Mouse (Mus musculus): ENCODE data around the gene Nupr1. TPM values are rescaled to one million over a fixed set of nuclear protein-coding genes. Genes with fewer than 3 reads are reported as not detected.
A peak's percentile ranks its signal among the peaks of the same experiment; 100 is the strongest.

The Nupr1 gene
- polyA plus RNA-seq, 1 experiment from 2014 or later, result 40.4 TPM

DNA sequence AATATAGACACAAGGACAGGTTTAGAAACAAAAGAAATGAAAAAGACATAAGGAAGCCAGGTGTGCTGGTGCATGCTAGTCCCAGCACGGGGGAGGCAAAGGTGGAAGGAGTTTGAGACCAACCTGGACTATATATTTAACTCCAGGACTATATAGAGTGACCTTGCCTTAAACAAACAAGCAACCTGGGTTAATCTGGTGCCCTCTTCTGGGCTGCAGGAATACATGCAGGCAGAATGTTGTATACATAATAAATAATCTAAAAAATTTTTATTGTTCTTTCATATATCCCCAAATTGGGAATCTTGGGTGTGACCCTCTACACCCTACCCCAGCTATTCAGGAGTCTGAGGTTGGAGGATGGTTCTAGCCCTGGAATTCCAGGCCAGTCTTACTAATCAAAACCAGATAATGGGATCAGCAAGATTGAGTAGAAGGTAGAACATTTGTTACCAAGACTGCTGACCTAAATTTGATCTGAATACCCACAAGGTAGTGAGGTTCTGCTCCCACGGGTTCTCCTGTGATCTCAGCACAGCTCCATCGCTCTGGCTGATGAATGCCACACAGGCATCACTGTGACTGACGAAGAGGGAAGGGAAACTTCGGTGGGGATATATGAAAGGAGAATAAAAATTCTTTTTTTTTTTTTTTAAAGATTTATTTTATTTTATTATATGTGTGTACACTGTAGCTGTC, 12.0 kb upstream of the Nupr1 start:
- 67% methylated on average over 5 of the region's 5 CpGs for WGBS
- ATAC-seq (ENCODE audit: insufficient number of reproducible peaks, low FRiP score, low TSS enrichment, low read depth), result no peak
- H3K4me1 ChIP-seq, result no peaks in the 10 kb centered on the region

DNA sequence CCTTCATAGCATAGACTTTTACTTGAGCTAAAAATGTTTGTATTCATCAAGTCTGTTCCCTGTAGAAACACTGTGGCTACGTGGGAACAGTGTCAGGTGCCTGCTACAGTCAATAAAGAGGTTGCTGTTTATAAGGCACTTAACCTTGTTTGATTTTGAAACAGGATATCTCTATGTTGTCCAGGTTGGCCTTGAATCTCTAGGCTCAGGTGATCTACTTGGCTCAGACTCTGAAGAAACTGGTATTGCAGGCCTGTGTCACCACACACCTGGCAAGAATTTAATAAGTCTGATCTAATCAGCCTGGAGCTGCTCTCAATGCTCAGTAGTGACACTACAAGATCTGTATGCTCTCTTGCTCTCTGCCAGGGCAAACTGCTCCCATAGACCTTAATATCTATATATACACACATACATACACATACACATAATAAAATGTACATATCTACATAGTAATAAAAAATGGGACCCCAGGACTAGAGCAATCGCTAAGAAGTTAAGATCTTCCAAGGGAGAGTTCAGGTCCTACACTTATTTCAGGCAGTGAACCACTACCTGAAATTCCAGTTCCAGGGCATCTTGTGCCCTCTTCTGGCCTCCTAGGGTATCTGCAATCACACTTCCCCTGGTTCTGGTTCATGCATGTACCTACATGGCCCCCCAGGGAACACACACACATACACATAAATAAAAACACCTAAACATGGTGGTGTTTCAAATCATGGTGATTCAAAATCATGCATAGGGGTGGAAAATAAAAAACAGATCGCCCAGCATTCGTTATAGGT, 6.3 kb upstream of the Nupr1 start:
- no peak overlapping the region for H3K4me2 ChIP-seq (replicated peaks)
- WGBS, result 13% methylated on average over 4 of the region's 4 CpGs
- no peak overlapping the region for H3K9ac ChIP-seq
- H3K36me3 ChIP-seq, result no peaks in the 10 kb centered on the region
- no peaks in the 10 kb centered on the region for H3K27me3 ChIP-seq
- no peaks in the 10 kb centered on the region for H3K4me1 ChIP-seq
- no peak for ATAC-seq (ENCODE audit: insufficient number of reproducible peaks, low FRiP score, low TSS enrichment, low read depth)
- no peak overlapping the region for H3K27ac ChIP-seq (replicated peaks)
- no peak overlapping the region for H3K4me3 ChIP-seq (replicated peaks)
- no peaks in the 10 kb centered on the region for H3K9me3 ChIP-seq (replicated peaks)

More for the DNA sequence above, 12.0 kb upstream of the Nupr1 start:
- H3K9me3 ChIP-seq (replicated peaks), result no peaks in the 10 kb centered on the region
- no peak overlapping the region for H3K9ac ChIP-seq
- H3K27me3 ChIP-seq, result no peaks in the 10 kb centered on the region
- no peaks in the 10 kb centered on the region for H3K36me3 ChIP-seq
- H3K27ac ChIP-seq (replicated peaks), result no peak overlapping the region
- no peak overlapping the region for H3K4me2 ChIP-seq (replicated peaks)
- no peak overlapping the region for H3K4me3 ChIP-seq (replicated peaks)

DNA sequence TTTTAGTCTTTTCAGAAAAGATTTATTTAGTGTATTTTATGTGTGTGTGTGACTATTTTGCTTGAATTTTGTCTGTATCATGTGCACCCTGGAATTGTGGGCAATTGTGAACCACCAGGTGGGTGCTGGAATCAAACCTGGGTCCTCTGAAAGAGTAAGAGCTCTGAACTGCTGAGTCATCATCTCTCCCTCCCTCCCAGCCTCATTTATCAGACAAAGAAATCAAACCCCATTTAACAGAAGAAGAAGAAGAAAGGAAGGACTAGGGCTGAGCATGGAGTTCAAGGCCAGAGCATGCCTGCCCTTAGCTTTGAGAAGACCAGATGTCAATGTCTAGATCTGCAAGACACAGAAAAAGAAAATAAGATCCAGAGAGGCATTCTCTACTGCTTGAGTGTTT, 4.7 kb upstream of the Nupr1 start:
- Histone ChIP-seq H3K36me3 (no peaks in the 10 kb centered on the region), H3K27me3 (no peaks in the 10 kb centered on the region), H3K4me1 (no peaks in the 10 kb centered on the region), H3K27ac (replicated peaks) (no peak overlapping the region), H3K9me3 (replicated peaks) (no peaks in the 10 kb centered on the region), H3K4me3 (replicated peaks) (no peak overlapping the region), H3K9ac (no peak overlapping the region), H3K4me2 (replicated peaks) (no peak overlapping the region)
- ATAC-seq (ENCODE audit: insufficient number of reproducible peaks, low FRiP score, low TSS enrichment, low read depth), result no peak

DNA sequence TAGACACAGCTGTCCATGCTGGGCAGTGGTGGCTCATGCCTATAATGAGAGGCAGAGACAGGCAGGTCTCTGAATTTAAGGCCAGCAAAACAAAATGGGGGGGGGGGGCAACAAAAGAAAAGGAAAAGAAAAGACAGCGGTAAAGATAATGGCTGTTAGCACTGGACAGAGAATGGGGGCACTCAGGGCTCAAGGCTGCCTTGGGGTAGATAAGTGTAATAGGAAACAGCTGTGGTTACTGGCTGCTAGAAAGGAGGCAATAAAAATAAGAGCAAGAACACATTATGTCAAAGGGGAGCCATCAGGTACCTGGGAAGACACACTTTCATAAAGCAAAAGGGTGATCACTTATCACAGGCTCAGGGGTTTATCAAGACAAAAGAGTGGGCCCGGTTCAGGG, 1.8 kb upstream of the Nupr1 start:
- Histone ChIP-seq H3K27me3 (no peaks in the 10 kb centered on the region), H3K4me3 (replicated peaks) (no peak overlapping the region), H3K4me1 (peaks cover 11% of the 10 kb centered on the region; the same call in 1 of the 2 replicates), H3K27ac (replicated peaks) (no peak overlapping the region), H3K36me3 (no peaks in the 10 kb centered on the region), H3K9me3 (replicated peaks) (no peaks in the 10 kb centered on the region), H3K4me2 (replicated peaks) (no peak overlapping the region), H3K9ac (no peak overlapping the region)
- no peak for ATAC-seq (ENCODE audit: insufficient number of reproducible peaks, low FRiP score, low TSS enrichment, low read depth)
- WGBS, result 70% methylated on average over 2 of the region's 2 CpGs

DNA sequence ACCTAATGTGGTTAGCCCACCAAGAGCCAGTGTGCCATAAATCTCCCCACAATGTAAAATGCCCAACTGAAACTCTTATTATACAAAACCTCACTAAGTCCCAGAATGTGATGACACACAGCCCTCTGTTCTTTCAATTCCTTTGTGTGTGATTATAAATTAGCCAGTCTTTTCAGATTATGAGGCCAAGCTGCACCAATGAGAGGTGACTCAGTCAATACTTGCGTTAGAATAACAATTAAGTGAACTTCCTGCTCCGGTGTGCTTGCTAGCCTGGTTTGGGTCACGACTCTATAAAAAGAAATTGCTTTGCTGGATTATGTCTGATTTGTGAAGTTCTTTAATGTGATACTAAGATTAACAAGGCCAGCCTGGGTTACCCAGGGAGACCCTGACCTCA, 746 bp downstream of the Nupr1 start:
- no peak overlapping the region for H3K9ac ChIP-seq
- no peak for ATAC-seq (ENCODE audit: insufficient number of reproducible peaks, low FRiP score, low TSS enrichment, low read depth)
- peaks cover 22% of the 10 kb centered on the region for H3K4me1 ChIP-seq
- no peaks in the 10 kb centered on the region for H3K27me3 ChIP-seq
- 58% methylated on average over 3 of the region's 3 CpGs for WGBS
- no peaks in the 10 kb centered on the region for H3K9me3 ChIP-seq (replicated peaks)
- no peaks in the 10 kb centered on the region for H3K36me3 ChIP-seq
- no peak overlapping the region for H3K27ac ChIP-seq (replicated peaks)
- no peak overlapping the region for H3K4me2 ChIP-seq (replicated peaks)
- no peak overlapping the region for H3K4me3 ChIP-seq (replicated peaks)

DNA sequence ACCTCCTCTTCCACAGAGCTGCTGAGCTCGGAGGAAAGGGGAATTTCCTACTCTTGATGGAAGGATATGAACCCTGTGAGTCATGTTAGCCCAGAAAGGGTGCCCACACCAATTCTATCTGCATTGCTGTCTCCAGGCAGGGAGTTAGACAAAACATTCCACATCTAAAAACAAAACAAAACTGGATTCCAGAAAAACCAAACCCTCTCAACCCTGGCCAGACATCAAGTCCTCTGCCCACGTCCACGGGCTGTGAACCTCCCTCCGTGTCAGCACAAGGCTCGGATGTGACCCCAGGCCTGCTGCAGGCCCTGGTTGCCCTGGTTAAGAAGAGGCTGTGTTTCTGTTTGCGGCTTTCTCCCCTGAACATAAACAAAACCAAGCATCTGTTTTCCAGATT, 2.5 kb downstream of the Nupr1 start:
- WGBS, result 32% methylated on average over 6 of the region's 6 CpGs
- Histone ChIP-seq H3K9ac (no peak overlapping the region), H3K36me3 (no peaks in the 10 kb centered on the region), H3K4me3 (replicated peaks) (no peak overlapping the region), H3K4me2 (replicated peaks) (no peak overlapping the region), H3K27me3 (no peaks in the 10 kb centered on the region), H3K9me3 (replicated peaks) (no peaks in the 10 kb centered on the region), H3K4me1 (peaks cover 22% of the 10 kb centered on the region), H3K27ac (replicated peaks) (peak overlapping the region; percentile 73)
- ATAC-seq (ENCODE audit: insufficient number of reproducible peaks, low FRiP score, low TSS enrichment, low read depth), result peak; percentile 49; the same call in 1 of the 2 replicates

DNA sequence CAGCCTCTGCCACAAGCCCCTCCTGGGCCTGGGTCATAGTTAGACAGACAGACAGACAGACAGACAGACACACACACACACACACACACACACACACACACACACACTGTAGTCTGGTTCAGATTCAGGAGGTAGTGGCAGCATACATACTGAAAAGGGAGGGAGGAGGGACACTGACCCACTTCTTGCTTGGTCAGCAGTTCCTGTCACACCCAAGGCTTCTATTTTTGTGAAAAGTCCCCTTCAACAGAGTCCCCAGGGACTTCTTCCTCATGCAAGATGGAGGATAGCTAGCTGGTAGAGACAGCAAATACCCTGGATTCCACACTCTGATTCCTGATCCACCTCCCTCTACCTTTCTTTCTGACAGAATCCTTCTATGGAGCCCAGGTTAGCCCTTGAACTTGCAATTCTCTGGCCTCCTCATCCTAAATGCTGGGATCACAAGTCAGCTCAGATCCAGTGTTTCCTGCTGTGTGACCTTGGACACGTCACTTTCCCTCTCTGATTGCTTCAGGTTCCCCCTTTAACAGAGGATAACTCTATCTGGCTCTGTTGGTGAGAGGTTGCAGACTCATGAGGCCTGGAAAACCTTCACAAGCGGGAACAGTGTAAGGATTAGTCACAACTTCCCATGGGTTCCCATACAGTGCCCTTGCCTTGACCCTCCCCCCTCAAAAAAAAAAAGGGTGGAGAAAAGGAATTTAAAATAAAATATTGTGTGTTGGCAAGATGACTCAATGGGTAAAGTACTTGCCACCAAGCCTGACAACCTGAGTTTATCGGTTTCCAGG, 4.7 kb downstream of the Nupr1 start:
- Histone ChIP-seq H3K4me2 (replicated peaks) (no peak overlapping the region), H3K9me3 (replicated peaks) (no peaks in the 10 kb centered on the region), H3K4me1 (peaks cover 22% of the 10 kb centered on the region), H3K4me3 (replicated peaks) (no peak overlapping the region), H3K9ac (no peak overlapping the region), H3K27ac (replicated peaks) (no peak overlapping the region), H3K27me3 (no peaks in the 10 kb centered on the region), H3K36me3 (no peaks in the 10 kb centered on the region)
- ATAC-seq (ENCODE audit: insufficient number of reproducible peaks, low FRiP score, low TSS enrichment, low read depth), result no peak
- 86% methylated on average over 3 of the region's 3 CpGs for WGBS

DNA sequence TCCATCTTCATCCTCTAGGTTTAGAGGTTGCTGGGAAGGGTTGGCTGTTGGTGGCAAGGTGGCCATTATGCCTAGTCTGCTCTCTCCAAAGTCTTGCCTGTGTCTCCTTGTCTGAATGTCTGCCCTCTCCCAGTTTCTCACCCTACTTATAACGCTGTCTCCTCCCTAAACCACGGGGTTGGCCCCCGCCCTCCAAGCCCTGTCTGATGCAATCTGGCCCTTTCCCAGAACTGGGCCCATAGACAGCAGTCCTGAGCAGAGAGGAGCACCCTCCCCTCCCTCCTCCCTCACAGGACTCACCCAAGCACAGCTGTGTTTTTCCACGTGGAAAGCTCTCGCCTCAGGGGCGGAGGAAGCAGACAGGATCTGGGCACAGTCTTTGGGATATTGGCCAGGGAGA, 5.3 kb downstream of the Nupr1 start:
- no peak overlapping the region for H3K4me2 ChIP-seq (replicated peaks)
- H3K4me1 ChIP-seq, result peaks cover 22% of the 10 kb centered on the region
- H3K9me3 ChIP-seq (replicated peaks), result no peaks in the 10 kb centered on the region
- no peaks in the 10 kb centered on the region for H3K27me3 ChIP-seq
- H3K36me3 ChIP-seq, result no peaks in the 10 kb centered on the region
- ATAC-seq (ENCODE audit: insufficient number of reproducible peaks, low FRiP score, low TSS enrichment, low read depth), result peak; percentile 80
- peak overlapping the region; percentile 10; the same call in 1 of the 2 replicates for H3K4me3 ChIP-seq (replicated peaks)
- peak overlapping the region; percentile 5; the same call in 1 of the 2 replicates for H3K27ac ChIP-seq (replicated peaks)
- no peak overlapping the region for H3K9ac ChIP-seq
- WGBS, result 33% methylated on average over 6 of the region's 6 CpGs

DNA sequence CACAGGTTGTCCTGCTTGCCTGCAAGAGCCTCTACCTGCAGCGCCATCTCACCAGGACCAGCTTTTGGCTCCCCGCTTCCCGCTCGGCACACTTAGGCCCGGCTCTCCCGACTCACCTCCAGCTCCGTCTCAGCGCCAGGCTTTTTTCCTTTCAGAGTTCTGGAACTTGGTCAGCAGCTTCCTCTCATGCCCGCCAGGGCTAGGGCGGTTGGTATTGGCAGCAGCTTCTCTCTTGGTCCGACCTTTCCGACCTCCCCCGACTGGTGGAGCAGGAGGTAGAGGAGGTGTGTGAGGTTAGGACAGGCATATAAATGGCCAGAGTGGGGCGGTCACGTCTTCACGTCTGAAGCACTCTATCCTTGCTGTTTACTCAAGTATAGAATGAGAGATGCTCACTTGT, 5.9 kb downstream of the Nupr1 start:
- ATAC-seq (ENCODE audit: insufficient number of reproducible peaks, low FRiP score, low TSS enrichment, low read depth), result no peak
- Histone ChIP-seq H3K9me3 (replicated peaks) (no peaks in the 10 kb centered on the region), H3K9ac (no peak overlapping the region), H3K4me1 (peaks cover 22% of the 10 kb centered on the region), H3K4me3 (replicated peaks) (peak overlapping the region; percentile 10; the same call in 1 of the 2 replicates), H3K36me3 (no peaks in the 10 kb centered on the region), H3K4me2 (replicated peaks) (peak overlapping the region; percentile 6; the same call in 1 of the 2 replicates), H3K27me3 (no peaks in the 10 kb centered on the region), H3K27ac (replicated peaks) (0 out of 2 replicates have a peak overlapping the region, but pooled peaks have one; percentile 5)
- WGBS, result 65% methylated on average over 16 of the region's 16 CpGs

DNA sequence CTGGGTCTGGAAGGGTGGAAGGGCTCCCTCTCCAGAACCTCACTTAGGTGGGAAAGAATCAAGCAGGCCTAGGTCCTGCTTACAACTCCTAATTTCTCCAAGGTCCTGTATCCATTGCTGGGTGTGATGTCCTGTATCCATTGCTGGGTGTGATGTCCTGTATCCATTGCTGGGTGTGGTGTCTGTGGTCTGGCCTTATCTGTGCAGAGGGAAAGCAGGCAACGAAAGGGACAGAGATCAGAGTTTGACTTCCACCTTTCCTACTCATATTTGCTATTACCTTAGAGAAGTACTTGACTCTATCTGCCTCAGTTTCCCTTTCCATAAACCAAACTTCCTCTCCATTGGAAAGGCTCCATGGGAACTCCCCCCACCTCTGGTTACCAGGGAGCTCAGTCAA, 7.3 kb downstream of the Nupr1 start:
- Histone ChIP-seq H3K4me1 (peaks cover 20% of the 10 kb centered on the region), H3K4me3 (replicated peaks) (no peak overlapping the region), H3K9me3 (replicated peaks) (no peaks in the 10 kb centered on the region), H3K27me3 (no peaks in the 10 kb centered on the region), H3K9ac (no peak overlapping the region), H3K4me2 (replicated peaks) (no peak overlapping the region), H3K36me3 (no peaks in the 10 kb centered on the region), H3K27ac (replicated peaks) (no peak overlapping the region)
- no peak for ATAC-seq (ENCODE audit: insufficient number of reproducible peaks, low FRiP score, low TSS enrichment, low read depth)
- WGBS, result 78% methylated on average over 1 of the region's 1 CpGs

Data from embryonic facial prominence, embryonic 15.5 days (tissue).